ENCODE assay signal across 10 mouse cellular contexts in the genomic region with DNA sequence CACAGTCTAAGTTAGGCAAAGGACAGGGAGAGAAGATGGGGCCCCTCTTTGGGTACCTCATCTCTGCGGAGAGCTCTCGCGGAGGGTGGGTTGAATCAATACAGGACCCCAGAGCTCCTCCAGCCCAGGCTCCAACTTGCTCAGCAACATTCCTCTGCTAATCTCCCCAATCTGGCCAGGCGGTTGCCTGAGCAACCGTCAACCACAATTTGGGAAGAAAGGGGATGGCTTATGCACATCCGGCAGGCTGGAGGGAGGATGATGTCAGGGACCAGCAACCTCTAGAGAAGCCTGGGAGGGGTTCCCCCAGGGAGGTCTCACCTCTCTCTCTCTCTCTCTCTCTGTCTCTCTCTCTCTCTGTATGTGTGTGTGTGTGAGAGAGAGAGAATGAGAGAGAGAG. TPM values are rescaled to one million over a fixed set of nuclear protein-coding genes. Genes with fewer than 3 reads are reported as not detected.
DNase-seq lines count a peak whose midpoint lies in the region; ATAC-seq and TF ChIP-seq lines count a peak whose summit lies in the region.
"Had no signal": no experiment of that assay in that cellular context is flagged by ENCODE, and none has a peak within 500 bp of the region (broad histone marks: within the 10 kb centered on the region; RNA-seq: fewer than 3 reads in every experiment).

No protein-coding gene starts in this region.

- peaks cover 27% of the 10 kb centered on the region for H3K4me1 ChIP-seq in heart, embryonic 10.5 days
- peaks cover 35% of the 10 kb centered on the region for H3K4me1 ChIP-seq in midbrain, embryonic 12.5 days

- no peak for TF ChIP-seq CTCF in brain, embryonic 14.5 days (IDR thresholded peaks at IDR 0.05; ENCODE audit: borderline replicate concordance, extremely low read depth, insufficient read depth, insufficient read length)

- H3K27me3 ChIP-seq in heart, embryonic 10.5 days (ENCODE audit: insufficient read depth, poor library complexity, severe bottlenecking): peaks cover 34% of the 10 kb centered on the region
- peaks cover 58% of the 10 kb centered on the region for H3K27me3 ChIP-seq in midbrain, embryonic 12.5 days

- no peaks in the 10 kb centered on the region for H3K9me3 ChIP-seq in heart, embryonic 10.5 days
- H3K9me3 ChIP-seq in midbrain, embryonic 12.5 days: no peaks in the 10 kb centered on the region

- DNase-seq in heart, embryonic 10.5 days (ENCODE audit: low spot score): no peak
- DNase-seq in heart, postnatal 4 days: no peak
- DNase-seq in brain, embryonic 14.5 days (ENCODE audit: low read depth): peak; percentile 78
- peak; percentile 70 for DNase-seq in hindlimb bud, embryonic 11.5 days (ENCODE audit: extremely low spot score, low read depth, low spot score)
- DNase-seq in cerebellum, adult 9-11 months: no peak
- no peak for DNase-seq in c-Kit-positive CD71-positive TER-119-positive erythroid progenitor cells, embryonic 14.5 days (ENCODE audit: low spot score)
- DNase-seq: heart, postnatal 36 days; right cerebral cortex, postnatal 4 days had no signal

- peak; percentile 45; the same call in 1 of the 2 replicates for ATAC-seq in midbrain, embryonic 12.5 days (ENCODE audit: low FRiP score, low read depth)
- ATAC-seq in activated CD4-positive, CD25-positive, alpha-beta regulatory T cell, adult 4 months: no peak

- peak overlapping the region; percentile 25; the same call in 1 of the 2 replicates for H3K27ac ChIP-seq in heart, embryonic 10.5 days
- 0 out of 2 replicates have a peak overlapping the region, but pooled peaks have one; percentile 6 for H3K27ac ChIP-seq in midbrain, embryonic 12.5 days (replicated peaks)

- H3K36me3 ChIP-seq in heart, embryonic 10.5 days: no peaks in the 10 kb centered on the region
- H3K36me3 ChIP-seq in midbrain, embryonic 12.5 days: no peaks in the 10 kb centered on the region

- no peak overlapping the region for H3K4me3 ChIP-seq in heart, embryonic 10.5 days
- no peak overlapping the region for H3K4me3 ChIP-seq in midbrain, embryonic 12.5 days

- 8% methylated on average over 6 of the region's 6 CpGs for WGBS in heart, embryonic 10.5 days
- WGBS in midbrain, embryonic 12.5 days: 2% methylated on average over 6 of the region's 6 CpGs

- peak overlapping the region; percentile 11; the same call in 1 of the 2 replicates for H3K4me2 ChIP-seq in midbrain, embryonic 12.5 days (replicated peaks)

- TF ChIP-seq POLR2A in brain, embryonic 14.5 days (IDR thresholded peaks at IDR 0.05; ENCODE audit: borderline replicate concordance, extremely low read depth, insufficient read depth, insufficient read length, poor library complexity, severe bottlenecking): no peak

- no peak overlapping the region for H3K9ac ChIP-seq in midbrain, embryonic 12.5 days (replicated peaks)

RNA-seq across cellular contexts. Expression of a gene that starts 11.2 kb away (rescaled TPM):
- 1.9 and 7.6 TPM in 2 replicates for polyA plus RNA-seq in heart, embryonic 10.5 days (2016; fragmentation: Nextera tagmentation; extraction: Ambion mirVana)
- 1 to 10 TPM; 2.1 to 3.6 TPM for total RNA-seq in heart, postnatal 4 days (2021)
- polyA plus RNA-seq in brain, embryonic 14.5 days (2012; rRNA removed): 35.7 and 37.2 TPM in 2 replicates
- polyA plus RNA-seq in midbrain, embryonic 12.5 days (2016; fragmentation: Nextera tagmentation; extraction: Ambion mirVana): 19.4 and 30.6 TPM in 2 replicates
- polyA plus RNA-seq in activated CD4-positive, CD25-positive, alpha-beta regulatory T cell, adult 4 months (2017; shearing (Covaris generic)): under 1 TPM in 1 of 2 experiments, not detected in 1; 0.10 TPM

RNA-seq across cellular contexts. Expression of a gene that starts 16.4 kb away (rescaled TPM):
- polyA plus RNA-seq in heart, embryonic 10.5 days (2016; fragmentation: Nextera tagmentation; extraction: Ambion mirVana): 45.9 and 52.5 TPM in 2 replicates
- total RNA-seq in heart, postnatal 4 days (2021): 10 to 100 TPM; 22.4 to 25.2 TPM
- 28.8 and 34.4 TPM in 2 replicates for polyA plus RNA-seq in brain, embryonic 14.5 days (2012; rRNA removed)
- 35.5 and 44.5 TPM in 2 replicates for polyA plus RNA-seq in midbrain, embryonic 12.5 days (2016; fragmentation: Nextera tagmentation; extraction: Ambion mirVana)
- 10 to 100 TPM; 27.4 to 30.5 TPM for polyA plus RNA-seq in activated CD4-positive, CD25-positive, alpha-beta regulatory T cell, adult 4 months (2017; shearing (Covaris generic))

RNA-seq across cellular contexts. Expression of a gene that starts 46.5 kb away (rescaled TPM):
- polyA plus RNA-seq in heart, embryonic 10.5 days (2016; fragmentation: Nextera tagmentation; extraction: Ambion mirVana): 81.0 and 96.1 TPM in 2 replicates
- total RNA-seq in heart, postnatal 4 days (2021): 10 to 100 TPM; 73.2 to 76.8 TPM
- polyA plus RNA-seq in brain, embryonic 14.5 days (2012; rRNA removed): 93.0 and 117 TPM in 2 replicates
- 166 and 167 TPM in 2 replicates for polyA plus RNA-seq in midbrain, embryonic 12.5 days (2016; fragmentation: Nextera tagmentation; extraction: Ambion mirVana)
- polyA plus RNA-seq in activated CD4-positive, CD25-positive, alpha-beta regulatory T cell, adult 4 months (2017; shearing (Covaris generic)): 10 to 100 TPM; 10.8 to 12.2 TPM

Comparison
In these comparisons a context has a peak if more than half of its experiments do, and no peak if none do; other contexts are left out.
1. DNase-seq: peak in brain, embryonic 14.5 days (single experiment) and hindlimb bud, embryonic 11.5 days (single experiment); none in heart, embryonic 10.5 days (single experiment), heart, postnatal 4 days (single experiment), cerebellum, adult 9-11 months (single experiment) and c-Kit-positive CD71-positive TER-119-positive erythroid progenitor cells, embryonic 14.5 days (single experiment).